Mouse (Mus musculus) gastrocnemius, postnatal 25 days (tissue): ENCODE measurements around the gene Atp1b2. TPM values are rescaled to one million over a fixed set of nuclear protein-coding genes. Genes with fewer than 3 reads are reported as not detected.
A peak's percentile ranks its signal among the peaks of the same experiment; 100 is the strongest.

ENCODE experiments used
- DNase-seq: peaks from one replicate; pipeline ENCODE4 v3.0.0; 2022
- total RNA-seq, 2 experiments: library from RNA; stranded (reverse); gene quantifications; 1 replicate in 1 of 2; 2 replicates in 1 of 2; pipeline ENCODE4 v1.2.3; 2021

Gene Atp1b2
- total RNA-seq, 2 experiments from 2014 or later: 365 to 378 TPM

DNA sequence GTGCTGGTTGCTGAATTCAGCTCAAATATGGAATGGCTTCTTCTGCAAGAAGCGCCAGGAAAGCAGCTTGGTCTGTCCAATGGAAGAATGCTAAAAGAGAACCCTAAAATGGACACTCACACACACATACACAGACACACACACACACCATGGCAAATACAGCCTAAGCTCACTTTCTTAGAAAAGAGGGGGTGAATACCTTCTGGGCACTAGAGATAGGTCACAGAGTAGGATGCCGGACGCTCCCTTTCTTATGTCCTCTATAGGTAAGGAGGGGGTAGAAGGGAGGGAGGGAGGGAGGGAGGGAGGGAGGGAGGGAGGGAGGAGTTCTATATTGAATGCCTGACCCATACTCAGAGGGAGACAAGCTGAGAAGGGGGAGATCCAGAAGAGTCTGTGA lies 2.8 kb upstream of the Atp1b2 start:
- no peak for DNase-seq

DNA sequence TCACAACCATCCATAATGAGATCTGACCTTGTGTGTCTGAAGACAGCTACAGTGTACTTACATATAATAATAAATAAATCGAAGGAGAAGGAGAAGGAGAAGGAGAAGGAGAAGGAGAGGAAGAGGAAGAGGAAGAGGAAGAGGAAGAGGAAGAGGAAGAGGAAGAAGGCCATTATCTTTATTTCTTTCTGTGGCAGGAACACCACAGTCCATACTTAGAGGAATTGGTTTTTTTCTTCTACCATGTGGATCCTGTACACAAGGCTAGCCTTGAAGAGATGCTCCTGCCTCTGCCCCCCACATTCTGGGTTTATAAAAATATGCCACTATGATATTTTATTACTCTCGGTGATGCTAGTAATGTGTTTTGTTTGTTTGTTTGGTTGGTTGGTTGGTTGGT lies 1.1 kb upstream of the Atp1b2 start:
- DNase-seq: no peak

DNA sequence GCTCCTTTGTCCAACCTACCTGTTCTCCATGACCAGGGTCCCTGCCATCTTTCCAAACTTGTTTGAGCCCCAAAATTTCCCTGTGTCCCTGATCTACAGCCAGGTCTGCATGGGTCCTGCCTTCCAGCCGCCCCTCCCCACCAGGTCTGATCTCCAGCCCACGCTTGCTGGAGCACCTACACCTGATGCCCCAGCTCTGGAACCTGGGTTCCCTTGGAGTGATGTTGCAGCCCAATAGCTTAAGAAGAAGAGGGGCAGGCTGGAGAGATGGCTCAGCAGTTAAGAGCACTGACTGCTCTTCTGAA lies 701 bp upstream of the Atp1b2 start:
- DNase-seq: no peak

DNA sequence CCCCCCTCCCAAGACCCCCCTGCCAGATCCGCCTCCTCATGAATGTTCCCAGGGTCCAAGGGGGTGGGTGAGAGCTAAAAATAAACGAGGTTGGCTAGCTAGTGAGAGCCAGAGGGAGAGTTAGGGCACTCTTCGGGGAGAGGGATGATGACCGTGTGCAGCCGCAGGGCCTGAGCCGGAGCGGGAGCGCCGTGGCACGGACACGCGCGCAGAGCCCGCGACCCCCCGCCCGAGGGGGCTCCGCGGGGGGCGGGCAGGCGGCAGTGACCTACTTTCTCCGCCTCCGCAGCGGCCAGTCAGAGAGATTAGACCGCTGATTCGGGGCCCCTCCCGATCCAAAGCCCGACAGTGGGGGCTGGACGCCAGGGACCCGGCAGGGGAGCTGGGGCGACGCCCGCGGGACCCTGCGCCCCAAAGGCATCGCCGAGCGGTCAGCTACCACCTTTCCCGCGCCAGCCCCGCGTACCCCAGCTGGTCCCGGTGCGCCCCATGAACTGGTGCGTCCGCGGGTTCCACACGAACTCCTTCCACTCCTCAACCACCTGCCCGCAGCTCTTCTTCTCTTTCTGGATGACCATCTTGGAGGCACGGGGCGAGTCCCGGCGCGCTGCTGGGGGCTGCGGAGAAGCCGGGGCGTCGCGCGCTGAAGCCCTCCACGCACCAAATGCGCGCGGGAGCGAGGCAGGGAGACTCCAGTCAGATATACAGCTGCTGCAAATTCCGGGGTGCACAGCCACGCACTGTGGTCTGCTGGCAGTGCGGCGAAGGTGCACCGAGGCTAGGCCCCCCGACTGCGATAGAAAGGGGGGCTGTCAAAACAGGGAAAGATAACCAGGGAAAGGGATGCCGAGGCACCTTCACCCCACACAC lies 712 bp downstream of the Atp1b2 start:
- peak; percentile 42 for DNase-seq

DNA sequence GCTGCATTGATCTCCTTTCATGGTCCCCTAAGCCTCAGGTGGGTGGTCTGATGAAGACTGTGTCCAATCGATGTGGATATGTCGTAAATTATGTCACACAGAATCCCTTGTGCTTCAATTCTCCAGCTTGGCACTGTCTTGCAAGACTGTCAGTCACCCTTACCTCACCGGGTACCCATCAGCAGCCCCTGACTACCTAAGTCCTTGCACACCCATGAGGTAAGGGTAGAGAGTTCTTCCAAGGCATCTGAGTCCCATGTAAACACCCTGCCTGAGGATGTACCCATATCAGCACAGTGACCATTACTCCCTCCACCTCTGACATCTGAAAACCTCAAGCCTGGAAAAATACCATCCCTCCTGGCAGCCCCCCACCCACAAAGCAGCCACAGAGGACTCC lies 1.4 kb downstream of the Atp1b2 start:
- DNase-seq: no peak

DNA sequence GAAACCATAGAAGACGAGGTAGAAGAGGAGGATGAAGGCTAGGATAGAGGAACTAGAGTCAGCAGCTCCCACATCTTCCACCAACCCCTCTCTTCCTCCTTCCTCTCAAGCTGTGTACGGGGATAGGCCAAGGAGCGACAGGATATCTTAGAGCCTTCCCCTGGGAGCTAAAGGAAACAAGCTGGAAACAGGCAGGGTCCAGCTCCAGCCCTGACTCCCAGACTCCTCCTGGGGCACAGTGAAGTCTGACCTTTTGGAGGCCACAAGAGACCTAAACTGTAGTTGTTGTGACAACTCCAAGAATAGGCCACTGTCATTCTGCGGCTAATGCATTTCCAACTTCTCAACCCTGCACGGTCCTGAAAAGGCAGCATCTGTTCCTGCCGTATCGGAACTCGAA lies 2.2 kb downstream of the Atp1b2 start:
- DNase-seq: peak; percentile 40

DNA sequence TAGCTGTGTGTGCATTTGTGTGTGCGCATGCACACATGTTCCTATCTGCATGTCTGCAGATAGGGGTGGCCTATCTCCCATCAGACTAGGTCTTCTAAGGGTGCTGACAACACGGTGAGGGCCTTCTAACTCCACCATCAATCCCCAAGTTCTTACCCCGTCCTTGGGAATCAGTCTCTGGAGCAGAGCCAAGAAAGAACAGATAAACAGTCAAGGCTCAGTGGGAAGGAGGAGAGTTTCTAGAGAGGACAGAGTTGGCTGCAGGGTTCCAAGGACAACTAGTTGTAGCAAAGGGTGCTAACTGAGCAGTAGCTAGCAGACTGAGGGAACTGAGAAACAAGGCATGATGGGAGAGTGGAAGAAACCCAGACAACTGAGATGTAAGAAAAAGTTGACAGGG lies 4.0 kb downstream of the Atp1b2 start:
- DNase-seq: no peak

DNA sequence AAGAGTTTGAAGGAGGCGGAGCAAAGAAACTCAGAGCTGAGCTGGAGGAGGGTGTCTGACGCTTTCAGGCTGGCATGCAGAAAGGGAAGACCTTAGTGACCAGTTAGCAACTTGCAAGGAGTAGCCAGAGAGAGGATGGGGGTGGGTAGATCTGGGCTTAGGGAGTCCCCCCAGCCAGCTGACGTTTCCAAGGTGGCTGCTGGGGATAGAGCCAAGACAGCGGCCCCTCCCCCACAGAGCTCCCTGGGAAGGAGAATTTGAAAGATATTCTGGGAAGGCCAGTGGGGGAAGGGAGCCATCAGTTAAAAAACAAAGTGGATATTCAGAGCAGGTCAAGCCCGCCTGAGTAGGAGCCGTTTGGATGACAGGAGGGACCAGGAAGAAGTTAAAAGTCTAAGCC lies 5.6 kb downstream of the Atp1b2 start:
- DNase-seq: peak; percentile 71

DNA sequence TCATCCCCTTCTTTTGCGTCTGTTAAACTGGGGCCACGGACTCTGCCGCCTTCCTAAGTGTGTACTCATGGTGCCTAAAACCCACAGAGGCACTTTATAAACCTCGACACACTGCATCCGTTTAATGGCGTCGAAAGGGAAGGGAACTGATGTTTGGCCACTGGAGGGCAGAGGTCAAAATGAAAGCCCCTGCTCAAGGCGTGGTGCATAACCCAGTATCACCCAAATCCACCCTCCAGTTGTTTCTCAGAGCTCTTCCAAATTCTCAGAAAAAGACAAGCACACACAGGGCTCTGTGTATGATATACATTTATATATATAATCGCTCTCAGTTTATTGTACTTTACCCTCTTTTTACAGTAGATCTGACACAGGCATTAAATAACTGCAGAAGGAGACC lies 6.3 kb downstream of the Atp1b2 start:
- no peak for DNase-seq

DNA sequence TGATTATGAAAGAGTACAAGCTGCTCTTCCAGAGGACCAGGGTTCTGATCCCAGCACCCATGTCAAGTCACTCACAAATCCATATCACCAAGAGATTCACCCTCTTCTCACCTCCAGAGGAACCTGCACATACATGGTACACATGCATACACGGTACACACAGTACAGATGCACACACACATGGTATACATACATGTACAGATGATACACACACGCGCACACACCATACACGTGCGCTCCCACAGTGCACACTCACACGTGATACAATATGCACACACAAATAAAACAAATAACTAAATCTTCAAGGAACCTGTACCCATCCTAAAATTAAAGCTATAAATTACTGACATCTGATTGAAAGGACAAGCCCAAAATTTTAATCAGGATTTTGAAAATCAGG lies 10.9 kb downstream of the Atp1b2 start:
- no peak for DNase-seq

DNA sequence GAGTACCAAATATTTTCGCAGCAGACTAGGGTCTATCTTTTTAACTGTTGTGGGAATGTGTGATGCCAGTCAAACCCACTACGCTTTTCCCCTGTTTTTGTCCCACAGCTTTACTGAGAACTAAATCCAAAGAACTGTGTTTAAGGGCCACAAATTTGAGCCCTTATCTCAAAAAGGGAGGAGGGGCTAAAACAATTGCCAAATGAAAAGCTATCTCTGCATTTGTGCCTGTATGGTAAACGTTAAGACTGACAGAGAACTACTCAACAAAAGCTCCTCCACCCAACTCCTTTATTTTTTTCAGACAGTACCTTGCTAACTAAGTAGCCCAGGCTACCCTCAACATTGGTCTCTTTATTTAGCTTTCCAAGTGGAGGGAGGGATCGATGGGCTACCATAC lies 12.9 kb downstream of the Atp1b2 start:
- DNase-seq: no peak

DNA sequence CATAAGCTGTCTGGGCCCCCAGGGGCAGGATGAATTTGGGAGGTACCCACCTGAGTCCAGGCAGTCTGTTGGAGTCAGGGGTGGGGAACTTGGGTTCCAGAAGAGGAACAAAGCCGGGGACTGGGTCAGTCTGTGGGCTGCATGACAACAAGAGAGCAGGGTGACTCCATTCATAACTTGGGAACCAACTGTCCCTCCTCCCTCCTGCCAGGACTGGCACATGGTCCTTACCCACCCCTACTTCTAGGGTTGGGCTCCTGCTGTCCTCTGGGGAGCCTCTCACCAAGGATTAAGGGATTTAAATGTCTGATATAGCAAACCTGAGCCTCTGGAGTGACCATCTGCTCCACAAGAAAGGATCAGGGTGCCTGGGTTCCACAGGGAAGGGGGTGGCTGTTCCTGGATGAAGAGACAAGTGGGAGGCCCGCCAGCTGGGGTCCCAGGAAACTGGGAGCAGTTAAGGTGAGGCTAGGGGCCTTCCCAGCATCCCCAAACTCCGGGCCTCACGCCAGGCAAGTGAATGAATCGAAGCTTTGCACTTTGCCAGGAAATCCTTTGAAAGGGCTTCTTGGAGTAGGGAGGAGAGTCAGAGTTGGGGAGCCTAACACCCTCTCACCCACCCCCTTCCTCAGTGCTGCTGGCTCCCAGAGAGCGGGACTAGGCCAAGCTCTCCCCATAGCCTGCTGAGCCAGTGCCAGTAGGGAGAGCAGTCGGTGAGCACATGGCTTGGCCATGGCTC lies 13.7 kb downstream of the Atp1b2 start:
- peak; percentile 66 for DNase-seq

DNA sequence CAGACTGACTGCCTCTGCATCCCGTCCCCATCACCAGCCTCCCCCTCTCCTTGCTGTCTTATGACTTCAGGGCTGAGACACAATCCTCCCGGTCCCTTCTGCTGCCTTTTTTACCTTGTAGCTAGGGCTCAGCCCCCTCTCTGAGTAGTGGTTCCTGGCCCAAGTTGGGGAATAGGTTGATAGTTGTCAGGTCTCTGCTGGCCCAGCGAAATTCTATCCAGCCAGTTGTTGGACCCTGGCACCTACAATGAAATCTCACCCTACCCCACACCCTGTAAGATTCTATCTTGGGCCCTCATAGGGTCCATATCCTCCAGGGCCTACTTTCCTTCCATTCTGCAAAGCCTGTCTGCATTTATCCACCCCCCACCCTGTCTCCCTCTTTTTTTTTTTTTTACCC lies 14.3 kb downstream of the Atp1b2 start:
- peak; percentile 57 for DNase-seq

DNA sequence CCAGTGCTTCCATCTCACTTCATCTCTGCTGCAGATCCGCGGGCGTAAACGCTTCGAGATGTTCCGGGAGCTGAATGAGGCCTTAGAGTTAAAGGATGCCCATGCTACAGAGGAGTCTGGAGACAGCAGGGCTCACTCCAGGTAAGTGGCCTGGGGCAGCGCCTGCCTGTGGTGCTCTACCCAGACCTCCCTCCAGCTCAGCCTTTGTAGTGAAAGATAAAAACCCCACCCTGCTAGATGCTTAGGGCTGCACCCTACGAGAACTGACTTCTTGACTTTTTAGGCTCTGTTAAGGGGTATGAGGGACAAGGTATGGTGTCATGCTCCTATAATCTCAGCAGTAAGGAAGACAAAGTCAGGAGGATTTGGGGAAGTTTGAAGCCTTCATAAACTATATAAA lies 15.1 kb downstream of the Atp1b2 start:
- no peak for DNase-seq

DNA sequence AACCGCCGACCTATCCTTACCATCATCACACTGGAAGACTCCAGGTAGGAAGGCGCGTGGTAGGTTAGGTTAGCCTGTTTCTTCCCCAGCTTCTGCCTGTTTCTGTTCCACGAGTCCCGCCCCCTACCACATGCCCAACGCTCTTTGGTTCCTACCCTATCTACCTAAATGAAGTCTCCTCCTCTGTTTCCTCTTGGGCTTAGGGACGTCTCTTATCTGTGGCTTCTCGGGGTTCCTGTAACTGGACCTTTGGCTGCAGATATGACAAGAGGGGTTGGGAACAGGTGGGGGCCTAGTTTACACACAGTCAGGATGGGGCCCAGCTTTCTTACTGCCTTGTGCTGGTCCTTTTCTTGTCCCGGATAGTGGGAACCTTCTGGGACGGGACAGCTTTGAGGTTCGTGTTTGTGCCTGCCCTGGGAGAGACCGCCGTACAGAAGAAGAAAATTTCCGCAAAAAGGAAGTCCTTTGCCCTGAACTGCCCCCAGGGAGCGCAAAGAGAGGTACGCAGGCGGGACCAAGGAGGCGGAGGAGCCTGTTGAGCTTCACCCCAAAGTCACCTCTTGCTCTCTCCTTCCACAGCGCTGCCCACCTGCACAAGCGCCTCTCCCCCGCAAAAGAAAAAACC lies 16.4 kb downstream of the Atp1b2 start:
- DNase-seq: no peak

DNA sequence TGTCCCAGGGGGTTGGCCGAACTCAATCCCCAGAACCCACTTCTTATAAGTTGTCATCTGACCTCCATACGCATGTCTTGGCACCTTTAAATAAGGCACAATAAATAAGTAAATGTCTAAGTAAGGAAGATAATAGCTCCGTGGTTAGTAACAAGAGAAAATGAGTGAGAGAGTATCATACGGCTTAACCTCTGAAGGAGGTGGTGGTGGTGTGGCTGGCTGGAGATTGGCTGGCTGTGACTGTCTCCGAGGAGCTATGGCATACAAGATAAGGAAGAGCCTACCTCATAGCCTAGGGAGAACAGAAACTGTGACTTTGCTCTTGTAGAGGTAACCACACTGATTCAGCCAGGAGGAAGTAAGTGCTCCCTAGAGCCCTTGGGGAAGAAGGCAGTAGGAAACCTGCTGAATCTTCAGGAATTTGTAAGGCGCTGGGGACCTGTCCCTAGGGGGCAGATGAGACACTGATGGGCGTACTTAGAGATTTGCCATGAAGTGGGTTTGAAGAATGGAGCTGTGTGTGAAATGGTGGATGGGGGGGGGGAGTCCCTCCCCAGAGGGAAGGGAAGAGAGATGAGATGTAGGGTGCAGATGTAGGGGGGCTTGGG lies 19.9 kb downstream of the Atp1b2 start:
- DNase-seq: no peak

DNA sequence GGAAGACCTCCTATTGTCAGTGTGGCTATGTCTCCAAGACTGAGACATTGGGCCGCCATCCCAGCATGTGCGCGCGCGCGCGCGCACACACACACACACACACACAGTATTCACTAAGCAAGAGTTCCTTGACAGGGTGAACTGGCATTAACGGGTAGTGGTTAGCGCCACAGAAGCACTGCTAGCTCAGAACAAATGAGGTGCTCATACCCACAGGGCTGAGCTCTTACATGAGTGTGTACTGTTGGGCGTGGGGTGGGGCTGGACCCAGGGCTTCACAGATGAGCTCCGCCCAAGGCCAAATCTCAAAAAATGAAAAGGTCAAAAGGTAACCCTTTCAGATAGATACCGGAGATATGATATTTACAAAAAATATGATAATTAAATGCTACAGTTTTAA lies 20.8 kb downstream of the Atp1b2 start:
- DNase-seq: no peak

DNA sequence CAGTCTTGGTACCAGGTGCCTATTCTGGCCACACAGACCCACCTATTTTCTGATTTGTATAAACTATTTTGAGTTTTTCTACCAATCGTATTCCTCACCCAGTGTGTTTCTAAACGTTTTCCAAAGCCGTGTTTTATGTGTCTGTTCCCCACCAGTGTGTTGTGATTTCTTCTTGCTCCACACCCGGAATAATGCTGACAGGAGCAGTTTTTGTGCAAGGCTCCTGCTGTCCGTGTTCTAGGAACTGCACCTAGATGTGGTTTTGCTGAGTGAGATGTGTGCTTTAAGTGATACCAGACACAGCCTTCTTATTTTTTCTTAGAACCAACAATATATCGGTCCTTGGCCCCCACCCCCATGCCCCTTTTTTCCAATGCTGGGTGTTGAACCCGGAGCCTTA lies 21.7 kb downstream of the Atp1b2 start:
- DNase-seq: no peak

DNA sequence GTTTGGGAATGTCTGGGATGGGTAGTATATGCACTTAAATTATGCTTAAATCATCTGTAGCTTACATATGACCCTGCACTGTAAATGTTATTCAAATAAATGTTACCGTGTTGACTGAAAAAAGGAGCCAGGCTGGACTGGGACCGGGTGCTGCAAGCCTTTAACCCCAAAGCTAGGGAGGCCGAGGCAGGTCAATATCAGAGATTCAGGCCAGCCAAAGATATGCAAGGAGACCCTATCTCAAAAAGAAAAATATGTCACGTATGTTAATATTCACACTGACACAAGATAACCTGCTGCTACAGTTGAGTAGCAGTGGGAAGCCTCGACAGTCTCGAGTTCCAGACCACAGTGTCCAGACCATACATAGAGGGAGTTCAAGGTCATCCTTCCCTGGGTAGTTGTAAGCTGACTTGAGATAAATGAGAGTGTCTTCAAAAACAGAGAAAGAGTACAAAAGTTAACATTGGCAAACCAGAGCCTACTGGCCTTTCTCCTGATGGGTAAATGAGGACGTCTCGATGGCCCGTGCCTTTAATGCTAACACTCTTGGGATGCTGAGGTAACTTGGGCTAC lies 23.4 kb downstream of the Atp1b2 start:
- no peak for DNase-seq

DNA sequence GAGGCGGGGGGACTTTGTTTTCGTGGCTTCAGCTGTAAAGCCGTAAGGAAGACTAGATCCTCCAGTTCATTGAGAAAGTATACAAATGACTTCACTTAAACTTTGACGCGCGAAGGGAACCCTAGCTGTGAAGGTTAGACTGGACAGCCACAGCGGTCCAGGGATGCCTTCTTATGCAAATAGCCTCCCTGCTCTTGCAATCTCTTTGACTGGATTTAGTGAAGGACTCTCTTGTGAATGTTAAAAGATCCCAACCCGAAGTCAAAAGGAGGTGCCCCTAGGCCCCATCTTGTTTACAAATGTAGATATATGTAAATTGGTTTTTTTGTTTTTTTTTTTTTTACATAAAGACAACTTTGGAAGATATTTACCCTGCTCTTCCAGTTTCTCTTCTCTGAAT lies 23.9 kb downstream of the Atp1b2 start:
- no peak for DNase-seq

DNA sequence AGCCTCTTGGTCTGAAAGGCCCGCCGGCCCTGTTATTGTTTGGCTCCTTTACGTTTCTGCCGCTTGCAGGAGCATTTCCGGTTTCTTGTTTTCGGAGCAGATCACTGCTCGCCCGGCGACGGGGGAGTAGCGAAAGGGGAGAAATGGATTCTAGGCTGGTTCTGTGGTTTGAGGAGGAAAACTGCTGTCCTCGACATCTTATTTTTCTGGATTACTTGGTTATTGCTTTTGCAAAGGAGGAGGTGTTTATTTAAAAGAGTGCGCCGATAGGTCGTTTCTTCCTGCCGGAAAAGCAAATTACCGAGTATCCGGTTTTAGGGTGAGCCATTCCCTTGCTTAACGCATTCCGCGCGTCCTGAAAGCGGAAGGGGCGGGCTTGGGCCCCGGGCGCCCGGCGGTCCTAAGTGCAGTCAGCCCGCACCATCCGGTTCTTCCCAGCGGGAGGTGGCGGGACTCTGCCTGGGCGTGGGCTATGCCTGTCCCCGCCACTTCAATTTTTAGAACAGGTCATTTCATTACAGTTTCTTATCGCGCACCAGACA lies 24.5 kb downstream of the Atp1b2 start:
- peak; percentile 88 for DNase-seq

DNA sequence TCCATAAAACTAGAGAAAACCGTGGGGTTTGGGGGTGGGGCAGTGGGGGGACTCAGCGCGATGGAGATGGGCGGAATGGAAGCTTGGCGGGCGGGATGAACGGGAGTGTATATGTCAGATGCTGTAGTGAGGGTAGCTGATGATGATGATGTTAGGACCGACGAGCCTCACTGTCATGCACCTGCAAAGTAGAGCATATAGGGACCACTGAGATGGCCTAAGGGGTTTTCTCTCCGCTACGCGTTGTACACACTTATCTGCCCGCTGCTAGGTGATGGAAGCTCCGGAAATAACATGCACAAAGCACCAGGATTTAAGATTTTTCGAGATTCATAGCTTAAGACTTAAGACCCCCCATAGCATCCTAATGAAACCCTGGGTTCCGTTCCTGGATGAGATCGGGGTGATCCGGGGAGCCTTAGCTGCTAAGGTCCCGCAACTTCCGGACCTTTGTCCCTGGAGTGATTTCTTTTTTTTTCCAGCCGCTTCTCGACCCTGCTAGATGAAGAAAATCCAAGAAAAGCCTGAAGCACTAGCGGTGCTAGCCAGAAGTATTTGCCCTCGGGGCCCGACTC lies 25.1 kb downstream of the Atp1b2 start:
- no peak for DNase-seq
